Comparison of ENCODE assay signal across 9 mouse cellular contexts in genomic region chr2:26459478-26459877, GRCm38 (mm10). TPM values are rescaled to one million over a fixed set of nuclear protein-coding genes. Genes with fewer than 3 reads are reported as not detected.
A peak's percentile ranks its signal among the peaks of the same experiment; 100 is the strongest.
DNase-seq lines count a peak whose midpoint lies in the region; ATAC-seq and TF ChIP-seq lines count a peak whose summit lies in the region.
"Had no signal": no experiment of that assay in that cellular context is flagged by ENCODE, and none has a peak within 500 bp of the region (broad histone marks: within the 10 kb centered on the region; RNA-seq: fewer than 3 reads in every experiment).

No protein-coding gene starts in this region.

- no peaks in the 10 kb centered on the region for H3K9me3 ChIP-seq in liver, embryonic 11.5 days (ENCODE audit: control insufficient read depth, low read length)
- H3K9me3 ChIP-seq in embryonic facial prominence, embryonic 15.5 days (replicated peaks): no peaks in the 10 kb centered on the region
- H3K9me3 ChIP-seq in limb, embryonic 11.5 days (ENCODE audit: control insufficient read depth, low read length): no peaks in the 10 kb centered on the region
- no peaks in the 10 kb centered on the region for H3K9me3 ChIP-seq in neural tube, embryonic 14.5 days (ENCODE audit: control insufficient read depth, low read length)

- H3K4me3 ChIP-seq in liver, embryonic 11.5 days (ENCODE audit: low read depth, low read length): no peak overlapping the region
- no peak overlapping the region for H3K4me3 ChIP-seq in embryonic facial prominence, embryonic 15.5 days (replicated peaks)
- no peak overlapping the region for H3K4me3 ChIP-seq in limb, embryonic 11.5 days (ENCODE audit: low read depth, low read length)
- H3K4me3 ChIP-seq in neural tube, embryonic 14.5 days (ENCODE audit: low read depth, low read length): no peak overlapping the region
- H3K4me3 ChIP-seq in thymus, adult 2 months (ENCODE audit: control insufficient read depth, insufficient read depth, low read length): no peak overlapping the region

- peaks cover 20% of the 10 kb centered on the region for H3K36me3 ChIP-seq in liver, embryonic 11.5 days (ENCODE audit: control insufficient read depth, insufficient read depth, low read length)
- H3K36me3 ChIP-seq in embryonic facial prominence, embryonic 15.5 days: peaks cover 55% of the 10 kb centered on the region
- H3K36me3 ChIP-seq in limb, embryonic 11.5 days (ENCODE audit: control insufficient read depth, insufficient read depth, low read length): peaks cover 11% of the 10 kb centered on the region
- H3K36me3 ChIP-seq in neural tube, embryonic 14.5 days (ENCODE audit: control insufficient read depth, insufficient read depth, low read length): peaks cover 23% of the 10 kb centered on the region
- H3K36me3 ChIP-seq in thymus, adult 2 months (ENCODE audit: control insufficient read depth, insufficient read depth, low read length): peaks cover 51% of the 10 kb centered on the region

- H3K9ac ChIP-seq in liver, embryonic 11.5 days (ENCODE audit: low read depth, low read length): no peak overlapping the region
- no peak overlapping the region for H3K9ac ChIP-seq in embryonic facial prominence, embryonic 15.5 days
- no peak overlapping the region for H3K9ac ChIP-seq in limb, embryonic 11.5 days (ENCODE audit: low read length)
- no peak overlapping the region for H3K9ac ChIP-seq in neural tube, embryonic 14.5 days (replicated peaks; ENCODE audit: low read depth, low read length)

- H3K4me1 ChIP-seq in liver, embryonic 11.5 days (replicated peaks; ENCODE audit: control insufficient read depth, insufficient read depth, low read length): peaks cover 11% of the 10 kb centered on the region
- peaks cover 14% of the 10 kb centered on the region for H3K4me1 ChIP-seq in embryonic facial prominence, embryonic 15.5 days
- peaks cover 17% of the 10 kb centered on the region for H3K4me1 ChIP-seq in limb, embryonic 11.5 days (ENCODE audit: control insufficient read depth, insufficient read depth, low read length)
- no peaks in the 10 kb centered on the region for H3K4me1 ChIP-seq in neural tube, embryonic 14.5 days (ENCODE audit: control insufficient read depth, insufficient read depth, low read length)
- peaks cover 36% of the 10 kb centered on the region for H3K4me1 ChIP-seq in thymus, adult 2 months (replicated peaks; ENCODE audit: control insufficient read depth, insufficient read depth, low read length)

- ATAC-seq in liver, embryonic 11.5 days (replicated peaks; ENCODE audit: low FRiP score): peak; percentile 40; the same call in 1 of the 2 replicates
- ATAC-seq in embryonic facial prominence, embryonic 15.5 days (ENCODE audit: insufficient number of reproducible peaks, low FRiP score, low TSS enrichment, low read depth): no peak
- ATAC-seq in limb, embryonic 11.5 days (ENCODE audit: insufficient number of reproducible peaks, low FRiP score, low TSS enrichment, low read depth): peak; percentile 31
- 0 out of 2 replicates have a peak, but pooled peaks have one; percentile 31 for ATAC-seq in neural tube, embryonic 14.5 days (ENCODE audit: low read depth)

- TF ChIP-seq POLR2A in thymus, adult 2 months (IDR thresholded peaks at IDR 0.05; ENCODE audit: control insufficient read depth, extremely low read depth, insufficient read depth, low read length, poor library complexity): no peak

- no peaks in the 10 kb centered on the region for H3K27me3 ChIP-seq in liver, embryonic 11.5 days (replicated peaks; ENCODE audit: control insufficient read depth, insufficient read depth, low read length)
- no peaks in the 10 kb centered on the region for H3K27me3 ChIP-seq in embryonic facial prominence, embryonic 15.5 days
- no peaks in the 10 kb centered on the region for H3K27me3 ChIP-seq in limb, embryonic 11.5 days (ENCODE audit: control insufficient read depth, insufficient read depth, low read length)
- H3K27me3 ChIP-seq in neural tube, embryonic 14.5 days (ENCODE audit: control insufficient read depth, insufficient read depth, low read length): no peaks in the 10 kb centered on the region
- no peaks in the 10 kb centered on the region for H3K27me3 ChIP-seq in thymus, adult 2 months (ENCODE audit: control insufficient read depth, insufficient read depth, low read length)

- DNase-seq in liver, embryonic 11.5 days (ENCODE audit: low spot score): no peak
- DNase-seq in liver: no peak
- DNase-seq in limb, embryonic 11.5 days (ENCODE audit: low spot score): peak; percentile 33
- DNase-seq in thymus, adult 2 months: no peak
- DNase-seq in right cerebral cortex, postnatal 4 days: no peak
- no peak for DNase-seq in cerebellum, adult 11 months
- DNase-seq: heart, postnatal 36 days had no signal

- no peak for TF ChIP-seq CTCF in thymus, adult 2 months (IDR thresholded peaks at IDR 0.05; ENCODE audit: borderline replicate concordance, control insufficient read depth, extremely low read depth, insufficient read depth, low read length, poor library complexity)

- no peak overlapping the region for H3K4me2 ChIP-seq in liver, embryonic 11.5 days
- no peak overlapping the region for H3K4me2 ChIP-seq in embryonic facial prominence, embryonic 15.5 days (replicated peaks)
- H3K4me2 ChIP-seq in limb, embryonic 11.5 days (ENCODE audit: low read depth, severe bottlenecking): no peak overlapping the region
- H3K4me2 ChIP-seq in neural tube, embryonic 14.5 days (ENCODE audit: low read depth, low read length): no peak overlapping the region

- WGBS in liver, embryonic 11.5 days: 51% methylated on average over 6 of the region's 6 CpGs
- 35% methylated on average over 6 of the region's 6 CpGs for WGBS in embryonic facial prominence, embryonic 15.5 days
- 38% methylated on average over 6 of the region's 6 CpGs for WGBS in limb, embryonic 11.5 days
- 44% methylated on average over 5 of the region's 6 CpGs for WGBS in neural tube, embryonic 14.5 days
- WGBS in thymus, adult 2 months: 86% methylated on average over 6 of the region's 6 CpGs

- no peak overlapping the region for H3K27ac ChIP-seq in liver, embryonic 11.5 days (ENCODE audit: low read depth, low read length)
- H3K27ac ChIP-seq in embryonic facial prominence, embryonic 15.5 days (replicated peaks): 0 out of 2 replicates have a peak overlapping the region, but pooled peaks have one; percentile 44
- H3K27ac ChIP-seq in limb, embryonic 11.5 days (replicated peaks; ENCODE audit: low read depth, low read length): no peak overlapping the region
- no peak overlapping the region for H3K27ac ChIP-seq in neural tube, embryonic 14.5 days (ENCODE audit: low read depth, low read length)
- no peak overlapping the region for H3K27ac ChIP-seq in thymus, adult 2 months (ENCODE audit: control insufficient read depth, insufficient read depth, low read length)

RNA-seq across cellular contexts. Expression of gene Sec16a, which starts 14.5 kb away (rescaled TPM):
- 33.7 TPM in 2 replicates for polyA plus RNA-seq in liver, embryonic 11.5 days (2014; fragmentation: Nextera tagmentation; extraction: Ambion mirVana)
- polyA plus RNA-seq in embryonic facial prominence, embryonic 15.5 days (2015; fragmentation: Nextera tagmentation; extraction: Ambion mirVana): 25.9 and 27.0 TPM in 2 replicates
- 36.3 and 40.9 TPM in 2 replicates for polyA plus RNA-seq in limb, embryonic 11.5 days (2014; fragmentation: Nextera tagmentation; extraction: Ambion mirVana)
- 27.2 and 35.2 TPM in 2 replicates for polyA plus RNA-seq in neural tube, embryonic 14.5 days (2014; fragmentation: Nextera tagmentation; extraction: Ambion mirVana)
- 129 and 147 TPM in 2 replicates for polyA plus RNA-seq in thymus, adult 2 months (2012; rRNA removed)

RNA-seq across cellular contexts. Expression of gene Inpp5e, which starts 50.5 kb away (rescaled TPM):
- polyA plus RNA-seq in liver, embryonic 11.5 days (2014; fragmentation: Nextera tagmentation; extraction: Ambion mirVana): 17.7 and 19.2 TPM in 2 replicates
- polyA plus RNA-seq in embryonic facial prominence, embryonic 15.5 days (2015; fragmentation: Nextera tagmentation; extraction: Ambion mirVana): 23.2 and 25.1 TPM in 2 replicates
- polyA plus RNA-seq in limb, embryonic 11.5 days (2014; fragmentation: Nextera tagmentation; extraction: Ambion mirVana): 24.4 and 28.5 TPM in 2 replicates
- 21.3 and 24.4 TPM in 2 replicates for polyA plus RNA-seq in neural tube, embryonic 14.5 days (2014; fragmentation: Nextera tagmentation; extraction: Ambion mirVana)
- polyA plus RNA-seq in thymus, adult 2 months (2012; rRNA removed): 46.3 and 47.4 TPM in 2 replicates

RNA-seq across cellular contexts. Expression of gene Notch1, which starts 57.0 kb away (rescaled TPM):
- 7.1 and 10.5 TPM in 2 replicates for polyA plus RNA-seq in liver, embryonic 11.5 days (2014; fragmentation: Nextera tagmentation; extraction: Ambion mirVana)
- polyA plus RNA-seq in embryonic facial prominence, embryonic 15.5 days (2015; fragmentation: Nextera tagmentation; extraction: Ambion mirVana): 26.0 and 30.3 TPM in 2 replicates
- 14.5 and 15.0 TPM in 2 replicates for polyA plus RNA-seq in limb, embryonic 11.5 days (2014; fragmentation: Nextera tagmentation; extraction: Ambion mirVana)
- 20.8 and 26.6 TPM in 2 replicates for polyA plus RNA-seq in neural tube, embryonic 14.5 days (2014; fragmentation: Nextera tagmentation; extraction: Ambion mirVana)
- 159 and 219 TPM in 2 replicates for polyA plus RNA-seq in thymus, adult 2 months (2012; rRNA removed)
